Mouse (Mus musculus) adrenal gland, adult 8-10 months (tissue): ENCODE data around the gene Fbxl20. TPM values are rescaled to one million over a fixed set of nuclear protein-coding genes. Genes with fewer than 3 reads are reported as not detected.

Experiments used
- DNase-seq: peaks from one replicate; pipeline ENCODE4 v3.0.0; 2022
- total RNA-seq, 4 experiments: library from RNA; stranded (reverse); gene quantifications; 2 replicates each; pipeline ENCODE4 v1.2.4; 2022

Fbxl20 gene
- total RNA-seq, 4 experiments from 2014 or later: 37.4 to 45.0 (median 41.1) TPM

DNA sequence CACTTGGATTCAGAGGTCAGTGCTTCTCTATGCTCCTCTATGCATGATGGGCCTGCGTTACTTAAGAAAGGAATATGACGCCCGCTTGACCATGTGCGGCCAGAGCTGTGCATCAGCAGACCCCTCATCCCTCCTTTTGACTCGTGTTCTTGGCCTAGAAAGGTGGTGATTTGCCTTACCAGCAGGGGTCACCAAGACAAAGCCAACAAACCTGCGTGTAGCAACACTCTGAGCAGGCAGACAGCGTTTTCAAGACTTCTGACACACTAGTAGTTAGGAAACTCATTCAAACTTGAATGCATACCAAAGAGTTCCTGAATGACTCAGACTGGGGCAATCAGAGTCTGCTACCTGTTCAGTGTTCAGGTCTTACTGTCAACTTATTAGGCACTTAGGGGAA is 63.6 kb downstream of the Fbxl20 start:
- DNase-seq: no peak

DNA sequence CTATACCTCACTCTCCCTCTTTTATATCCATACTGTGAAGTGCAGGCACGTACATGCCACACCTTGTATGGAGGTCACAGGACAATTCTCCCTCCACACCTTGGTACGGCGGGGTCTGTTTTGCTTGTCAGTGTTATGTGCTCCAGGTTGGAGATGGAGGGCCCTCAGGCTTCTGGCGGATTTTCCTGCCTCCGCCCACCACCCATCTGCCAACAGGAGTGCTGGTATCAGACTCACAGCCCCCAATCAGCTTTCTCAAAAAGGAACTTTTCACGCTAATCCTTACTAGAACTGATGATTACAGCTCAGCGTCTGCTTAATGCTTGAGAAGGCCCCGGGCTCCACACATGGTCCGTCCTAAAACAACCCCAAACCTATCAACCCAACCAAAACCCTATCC is 64.1 kb downstream of the Fbxl20 start:
- DNase-seq: no peak

DNA sequence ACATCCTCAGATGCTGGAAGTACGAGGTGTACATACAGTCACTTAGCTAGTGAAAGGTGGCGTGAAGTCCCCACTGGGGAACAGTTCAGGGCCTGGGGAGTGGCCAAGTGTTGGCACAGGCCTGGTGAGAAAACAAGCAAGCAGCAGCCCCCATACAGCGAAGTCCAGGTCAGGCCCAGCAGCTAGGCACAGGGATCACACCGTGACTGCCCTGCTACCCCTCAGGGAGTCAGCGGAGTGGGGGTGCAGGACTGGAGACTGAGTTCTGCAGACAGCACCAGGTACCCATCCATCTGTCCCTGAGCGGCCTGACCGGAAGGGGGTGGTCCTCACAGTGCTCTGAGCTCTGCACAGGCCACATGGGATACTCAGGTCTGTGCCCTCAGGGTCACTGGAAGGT is 67.5 kb downstream of the Fbxl20 start:
- no peak for DNase-seq

DNA sequence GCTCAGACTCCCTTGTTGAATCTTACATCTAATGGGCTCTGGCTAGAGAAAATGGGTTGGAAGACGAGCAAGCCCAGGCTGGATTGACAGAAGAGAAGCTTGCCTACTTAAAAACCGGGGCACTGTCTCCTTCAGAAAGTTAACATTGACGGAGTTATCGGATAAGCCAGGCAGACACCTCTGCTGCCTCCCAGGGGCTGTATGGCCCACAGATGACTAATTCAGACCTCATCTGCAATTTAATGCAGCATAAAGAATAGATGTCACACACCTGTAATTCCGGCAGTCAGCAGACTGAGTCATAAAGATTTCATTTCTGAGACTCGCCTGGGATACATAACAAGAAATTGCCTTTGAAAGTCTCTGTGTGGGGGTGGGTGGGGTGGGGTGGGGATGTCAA is 69.8 kb downstream of the Fbxl20 start:
- DNase-seq: no peak

DNA sequence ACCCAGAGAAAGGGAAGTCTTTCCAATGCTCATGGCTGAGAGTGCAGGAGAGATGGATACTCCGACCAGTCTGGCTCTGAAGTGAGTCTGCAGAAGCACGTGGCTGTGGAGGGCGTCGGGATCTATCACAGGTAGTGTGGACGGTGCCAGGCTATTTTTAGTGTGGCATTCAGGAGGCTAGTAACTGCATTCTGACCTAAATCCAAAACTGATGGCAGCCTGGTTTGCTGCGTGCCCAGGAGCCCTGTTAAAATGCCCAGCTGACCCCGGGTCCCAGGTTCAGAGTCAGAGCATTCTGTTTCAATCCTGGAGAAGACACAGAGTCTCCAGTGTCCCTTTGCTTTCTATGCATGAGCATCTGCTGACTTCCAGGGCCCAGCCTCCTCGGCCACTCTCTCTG is 73.1 kb downstream of the Fbxl20 start:
- no peak for DNase-seq

DNA sequence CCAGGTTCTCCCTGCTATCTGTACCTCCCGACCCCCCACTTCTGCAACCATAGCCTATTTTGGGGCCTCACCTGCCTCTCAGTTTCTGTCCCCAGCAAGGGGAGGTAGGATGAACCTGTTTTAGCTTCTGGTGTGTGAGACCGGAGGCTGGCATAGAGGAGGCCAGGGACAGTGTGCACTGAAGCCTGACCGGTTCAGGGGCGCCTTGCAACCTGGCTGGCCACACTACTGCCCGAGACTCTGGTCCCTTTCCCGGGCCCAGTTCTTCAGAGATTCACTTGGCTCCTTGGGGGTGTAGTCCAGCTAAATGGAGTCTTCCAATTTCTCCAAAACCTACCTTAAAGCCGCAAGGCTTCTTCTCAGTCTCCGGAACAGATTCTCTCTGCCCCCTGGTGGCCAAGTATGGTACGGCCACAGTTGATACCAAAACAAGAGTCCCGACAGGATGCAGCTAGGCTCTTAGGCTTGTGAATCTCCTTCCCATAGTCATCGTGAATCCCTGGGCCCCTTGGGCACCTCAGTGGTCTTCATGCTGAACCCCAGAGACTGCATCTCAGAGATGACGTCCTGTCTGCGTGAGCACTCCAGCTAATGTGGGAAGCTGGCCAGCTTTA is 74.9 kb downstream of the Fbxl20 start:
- peak; percentile 78 for DNase-seq

DNA sequence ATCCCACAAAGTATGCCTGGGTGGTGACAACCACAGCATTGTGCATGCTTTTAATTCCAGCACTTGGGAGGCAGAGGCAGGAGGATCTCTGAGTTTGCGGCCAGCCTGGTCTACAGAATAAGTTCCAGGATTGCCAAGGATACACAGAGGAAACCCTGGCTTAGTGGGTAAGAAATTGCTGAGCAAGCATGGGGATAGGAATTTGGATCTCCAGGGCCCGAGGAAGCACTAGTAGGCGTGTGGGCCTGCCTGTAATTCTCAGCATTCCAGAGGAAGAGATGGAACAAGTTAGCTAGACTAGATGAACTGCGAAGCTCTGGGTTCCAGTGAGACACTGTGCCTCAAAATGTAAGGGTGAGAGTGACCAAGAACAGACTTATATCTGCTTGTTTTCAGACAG is 76.8 kb downstream of the Fbxl20 start:
- DNase-seq: no peak

DNA sequence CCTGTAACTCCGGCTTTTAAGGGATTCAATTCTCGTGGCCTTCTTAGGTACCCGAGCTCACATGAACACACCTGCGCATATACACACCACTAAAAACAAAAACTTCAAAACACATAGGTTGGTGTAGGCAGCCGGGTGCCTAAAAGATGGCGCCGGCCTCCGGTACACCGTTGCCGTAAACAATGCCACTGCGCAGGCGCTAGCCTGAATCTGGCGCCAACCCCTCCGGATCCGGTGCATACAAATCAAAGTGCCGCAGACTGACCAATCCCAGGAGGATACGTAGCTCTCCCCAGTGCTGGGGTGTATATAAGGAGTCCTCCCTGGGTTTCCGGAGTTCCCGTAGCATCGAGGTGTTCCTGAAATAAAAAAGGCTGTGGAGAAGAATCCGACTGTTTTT is 82.9 kb downstream of the Fbxl20 start:
- DNase-seq: no peak

DNA sequence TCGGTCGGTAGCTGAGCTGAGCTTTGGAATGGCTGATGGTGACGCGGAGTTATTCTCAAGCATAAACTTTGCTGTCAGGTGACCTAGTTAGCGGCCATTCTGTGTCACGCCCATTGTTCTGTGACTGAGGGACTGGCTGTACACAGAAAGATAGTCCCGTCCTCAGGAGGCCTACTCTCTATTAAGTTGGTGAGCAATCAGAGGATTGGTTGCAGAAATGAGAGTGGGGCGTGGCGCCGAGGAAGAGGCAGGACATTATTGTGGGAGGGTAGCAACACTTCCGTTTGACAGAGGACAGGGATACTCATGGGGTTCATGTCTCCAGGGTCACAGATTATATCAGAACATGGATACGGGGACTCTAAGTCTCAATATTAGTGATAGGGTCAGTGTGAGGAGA is 84.0 kb downstream of the Fbxl20 start:
- DNase-seq: no peak

DNA sequence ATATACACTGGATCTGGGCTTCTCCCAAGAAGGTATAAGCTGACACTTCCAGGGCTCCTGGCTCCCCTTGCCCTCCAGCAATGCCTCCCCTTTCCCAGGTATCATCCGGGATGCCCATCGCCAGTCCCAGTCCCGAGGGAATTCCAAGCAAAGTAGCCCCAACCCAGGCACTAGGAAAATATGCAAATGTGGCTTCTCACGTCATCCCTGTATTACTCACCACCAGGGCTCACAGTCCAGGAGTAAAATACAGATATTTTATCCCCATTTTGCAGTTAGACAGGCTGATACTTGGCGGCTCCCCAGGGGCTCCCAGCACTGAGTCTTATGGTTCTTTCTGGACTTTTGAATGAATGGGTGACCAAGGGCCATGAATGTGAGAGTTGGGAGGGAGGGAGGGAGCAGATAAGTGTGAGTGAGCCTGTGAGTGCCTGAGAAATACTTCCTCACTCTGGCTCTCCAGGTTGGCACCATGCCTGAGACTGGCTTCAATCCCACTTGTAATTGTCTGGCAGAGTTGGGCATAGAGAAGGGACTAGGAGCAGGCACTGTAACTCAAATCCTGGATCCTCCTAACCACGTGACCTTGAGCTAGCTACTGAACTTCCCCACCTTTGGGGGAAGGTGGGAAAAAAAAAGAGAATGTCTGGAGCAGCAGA is 88.2 kb downstream of the Fbxl20 start:
- DNase-seq: no peak

DNA sequence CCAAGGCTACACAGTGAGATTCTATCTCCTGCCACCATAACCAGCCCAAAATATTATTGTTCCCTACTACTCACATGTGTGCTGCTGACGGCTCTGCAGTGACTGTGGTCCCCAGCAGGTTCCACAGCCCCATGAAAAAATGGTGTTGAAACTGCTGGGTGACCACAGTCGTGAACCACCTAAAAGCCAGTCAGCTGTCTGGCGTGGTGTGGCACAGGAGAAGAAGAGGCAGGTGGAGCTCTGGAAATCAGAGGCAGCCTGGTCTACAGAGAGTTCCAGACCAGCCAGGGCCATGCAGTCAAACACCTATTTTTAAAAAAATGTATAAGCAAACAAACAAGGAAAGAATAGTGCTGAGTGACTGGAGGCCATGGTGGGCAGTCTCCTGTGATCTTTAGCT is 88.8 kb downstream of the Fbxl20 start:
- DNase-seq: no peak

DNA sequence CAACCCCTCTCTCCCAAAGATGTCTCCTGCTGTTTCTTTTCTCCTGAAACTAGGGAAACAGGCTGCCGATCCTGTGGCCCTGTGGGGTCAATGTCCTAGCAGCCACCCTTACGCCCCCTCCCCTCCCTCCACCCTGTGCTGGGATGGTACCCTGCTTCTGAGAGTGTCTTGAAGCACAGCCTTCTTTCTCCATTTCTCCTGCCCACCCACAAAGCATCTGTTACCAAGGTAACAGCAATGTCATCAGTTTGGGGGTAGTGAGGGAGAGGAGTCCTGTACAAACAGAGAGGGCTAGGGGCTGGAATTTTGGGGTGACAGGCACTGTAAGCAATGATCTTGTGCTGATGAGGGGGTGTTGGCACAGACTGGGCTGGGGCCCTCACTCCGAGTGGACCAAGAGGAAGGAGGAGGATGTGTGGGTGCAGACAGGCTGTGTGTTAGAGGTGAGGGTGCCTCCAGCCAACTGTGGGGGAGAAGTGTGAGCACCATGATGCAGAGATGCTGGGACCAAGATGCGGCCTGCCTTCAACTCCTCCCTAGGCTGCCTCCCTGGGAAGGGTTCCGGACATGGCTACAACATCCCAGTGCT is 90.0 kb downstream of the Fbxl20 start:
- no peak for DNase-seq

DNA sequence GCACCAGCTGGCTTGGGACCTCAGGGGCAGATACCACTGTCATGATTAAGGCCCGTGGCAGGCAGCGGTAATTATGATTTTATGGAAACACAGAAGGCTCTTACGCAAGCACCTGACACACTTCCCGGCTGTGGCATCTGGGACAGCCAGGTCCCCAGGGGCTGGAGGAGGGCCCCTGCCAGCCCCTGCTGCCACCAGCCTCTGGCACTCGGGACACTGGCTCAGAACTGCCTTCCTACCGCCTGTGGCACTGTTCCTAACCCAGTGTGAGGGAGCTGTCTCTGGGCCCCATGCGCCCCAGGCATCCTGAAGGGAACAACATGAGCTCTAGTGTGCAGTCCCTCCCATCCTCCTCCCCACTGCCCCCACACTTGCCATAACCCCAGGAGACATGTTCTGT is 90.5 kb downstream of the Fbxl20 start:
- no peak for DNase-seq

DNA sequence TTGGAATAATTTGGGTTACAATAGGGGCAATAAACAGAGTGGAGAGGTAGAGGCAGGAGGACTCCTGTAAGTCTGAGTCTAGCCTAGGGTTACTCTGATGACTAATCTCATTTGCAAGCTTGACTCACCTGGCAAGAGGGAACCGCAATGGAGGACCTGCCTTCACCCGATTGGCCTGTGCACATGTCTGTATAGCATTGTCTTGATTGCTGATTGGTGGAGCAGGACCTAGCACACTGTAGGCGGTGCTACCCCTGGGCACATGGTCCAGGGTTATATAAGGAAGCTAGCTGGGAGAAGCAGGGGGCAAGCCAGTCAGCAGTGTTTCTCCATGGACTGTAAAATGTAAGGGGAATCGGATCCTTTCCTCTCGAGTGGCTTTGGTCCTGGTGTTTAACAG is 92.2 kb downstream of the Fbxl20 start:
- no peak for DNase-seq

DNA sequence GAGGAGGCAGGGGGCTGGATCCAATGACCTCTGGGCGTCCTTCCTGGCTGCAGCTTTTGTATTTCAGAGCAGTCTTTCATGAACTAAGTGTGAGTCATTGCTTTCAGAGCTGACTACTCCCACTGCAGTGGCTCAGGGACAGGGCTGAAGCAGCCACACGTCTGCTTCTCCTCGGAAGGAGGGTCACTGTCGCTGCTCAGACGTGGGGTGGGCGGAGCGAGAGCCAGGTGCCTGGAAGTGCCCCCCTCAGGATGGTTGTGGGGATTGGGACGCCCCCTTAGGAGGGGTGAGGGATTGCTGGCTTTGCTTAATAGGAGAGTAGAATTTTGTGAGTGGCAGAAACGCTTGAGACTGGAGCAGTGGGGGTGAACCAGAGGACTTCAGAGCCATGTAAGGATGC is 92.7 kb downstream of the Fbxl20 start:
- no peak for DNase-seq

DNA sequence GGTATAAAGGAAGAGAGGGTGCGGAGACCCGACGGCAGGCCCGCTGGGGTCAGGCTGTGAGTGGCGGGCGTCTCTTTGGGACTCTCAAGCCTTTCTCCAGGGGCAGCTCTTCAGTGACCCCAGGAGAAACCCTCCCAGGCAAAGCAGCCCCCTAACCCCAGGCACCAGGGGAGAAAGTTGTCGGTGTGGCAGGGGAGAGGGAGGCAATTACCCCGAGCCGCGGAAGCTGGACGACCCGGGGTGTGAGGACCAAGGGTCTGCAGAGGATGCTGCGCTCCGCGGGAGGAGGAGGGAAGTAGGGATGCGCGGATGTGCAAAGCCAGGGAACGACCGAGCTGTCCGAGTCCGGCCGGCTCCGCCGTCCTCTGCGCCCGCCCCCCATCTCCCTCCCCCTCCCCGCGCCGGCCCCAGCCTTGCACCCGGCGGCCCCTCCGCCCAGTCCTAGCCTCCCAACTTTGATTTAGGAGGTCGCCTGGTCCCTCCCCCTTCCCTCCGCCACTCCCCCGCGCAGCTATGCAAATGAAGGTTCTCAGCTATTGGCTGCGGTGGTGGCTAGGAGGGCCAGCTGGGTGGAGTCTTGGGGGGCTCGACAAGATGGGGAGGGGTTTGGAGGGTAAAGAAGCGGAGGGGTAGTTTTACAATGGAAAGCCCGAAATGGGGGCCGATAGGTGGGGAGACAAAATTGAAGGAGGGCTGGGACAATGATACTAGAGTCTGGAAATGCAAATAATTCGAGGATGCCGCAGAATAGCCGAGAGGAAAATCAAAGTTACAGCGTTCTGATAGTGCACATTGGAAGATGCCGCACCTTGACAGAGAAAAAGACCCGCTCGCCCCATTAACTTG is 97.0 kb downstream of the Fbxl20 start, which contains the start of gene Stac2:
Stac2 (minus strand) TSS at position 474 of the 846 bp plus-strand sequence.
- DNase-seq: peak; percentile 58

DNA sequence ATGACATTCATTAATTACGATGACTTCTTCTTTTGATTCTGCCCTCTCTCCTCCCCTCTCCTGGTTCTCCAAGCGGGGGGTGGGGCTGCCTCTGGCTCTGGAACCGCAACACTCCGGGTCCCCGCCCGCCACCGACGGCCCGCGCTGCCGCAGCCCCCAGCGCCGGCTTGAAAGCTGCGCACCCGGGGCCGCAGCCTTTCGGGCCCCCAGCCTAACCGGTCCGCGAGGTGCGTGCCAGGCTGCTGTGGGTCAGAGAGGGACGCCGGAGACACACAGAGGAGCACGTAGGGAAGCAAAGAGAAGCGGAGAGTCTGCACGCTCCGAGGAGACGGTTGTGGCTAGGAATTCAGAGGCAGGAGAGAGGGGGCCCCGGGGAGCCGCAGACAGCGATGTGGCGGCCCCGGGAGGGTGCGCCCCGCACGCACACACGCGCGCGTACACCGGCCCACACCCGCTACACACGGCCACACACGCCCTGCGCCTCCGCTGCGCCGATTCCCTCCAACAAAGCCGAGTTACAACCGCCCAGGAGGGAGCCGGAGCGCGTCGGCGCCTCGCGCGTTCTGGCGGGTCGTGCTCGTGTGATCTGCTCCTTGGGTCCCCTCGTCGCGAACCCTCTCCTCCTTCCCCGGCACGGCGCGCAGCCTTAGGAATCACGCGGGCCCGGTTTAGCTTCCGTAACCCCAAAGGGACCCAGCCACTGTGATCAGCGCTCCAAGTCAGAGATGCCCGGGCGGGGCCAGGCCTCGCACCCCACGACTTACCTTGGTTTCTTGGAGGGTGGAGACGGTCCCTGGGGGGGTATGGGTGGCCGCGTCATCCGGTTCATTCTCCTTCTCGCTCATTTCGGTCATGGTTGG is 97.8 kb downstream of the Fbxl20 start:
- no peak for DNase-seq

DNA sequence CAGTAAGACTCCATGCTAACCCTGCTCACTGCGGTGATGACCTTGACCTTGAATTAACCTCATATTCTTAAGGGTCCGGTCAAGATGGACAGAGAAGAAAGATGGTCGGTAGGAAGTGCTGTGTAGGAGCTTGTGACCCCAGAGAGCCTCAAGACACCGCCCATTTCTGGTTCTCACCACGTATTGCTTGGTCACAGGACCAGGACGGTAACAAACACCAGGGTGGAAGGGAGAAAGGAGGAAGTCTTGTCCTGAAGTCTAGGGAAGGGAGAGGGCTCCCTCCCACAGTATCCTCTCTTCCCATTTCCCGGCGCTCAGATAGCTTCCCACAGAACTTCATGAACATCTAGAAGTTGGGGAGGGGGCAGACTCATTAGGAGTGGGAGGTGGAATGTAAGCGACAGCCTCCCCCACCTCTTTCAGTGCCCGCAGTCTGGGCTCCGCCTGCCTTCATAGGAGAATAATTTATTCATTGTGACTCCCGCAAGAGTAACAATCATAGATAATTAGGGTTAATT is 98.5 kb downstream of the Fbxl20 start:
- no peak for DNase-seq

DNA sequence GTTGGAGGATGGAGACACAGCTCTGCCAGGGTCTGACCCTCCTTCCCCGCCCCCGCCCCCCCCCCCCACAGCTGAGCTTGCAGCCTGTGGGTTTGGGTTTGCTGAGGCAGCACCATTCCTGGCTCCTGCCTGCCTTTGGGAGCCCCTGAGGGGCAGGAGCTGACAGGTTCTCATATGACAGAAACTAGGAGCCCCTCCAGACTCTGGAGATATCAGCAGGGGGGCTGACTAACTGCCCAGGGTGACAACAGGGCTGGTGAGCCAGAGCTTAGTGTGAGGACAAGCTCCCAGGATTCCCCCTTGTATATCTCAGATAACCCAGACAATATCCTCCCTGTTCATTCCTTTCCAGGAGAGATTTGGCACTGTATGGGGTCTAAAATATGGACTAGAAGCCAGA is 99.3 kb downstream of the Fbxl20 start:
- DNase-seq: no peak

DNA sequence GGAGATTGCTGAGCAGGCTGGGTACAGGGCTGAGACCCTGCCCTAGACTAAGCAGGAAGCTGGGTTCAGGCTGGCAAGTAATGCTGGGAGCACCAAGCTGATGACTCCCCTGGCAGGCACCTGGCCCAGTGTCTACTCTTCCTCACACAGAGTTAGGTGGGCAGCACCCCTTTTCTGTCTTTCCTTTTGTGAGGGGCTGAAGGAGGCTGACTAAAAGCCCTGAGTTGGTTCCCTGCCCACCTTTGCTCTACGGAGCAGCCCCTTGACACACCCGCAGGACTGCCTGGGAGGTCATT is 99.7 kb downstream of the Fbxl20 start:
- no peak for DNase-seq

DNA sequence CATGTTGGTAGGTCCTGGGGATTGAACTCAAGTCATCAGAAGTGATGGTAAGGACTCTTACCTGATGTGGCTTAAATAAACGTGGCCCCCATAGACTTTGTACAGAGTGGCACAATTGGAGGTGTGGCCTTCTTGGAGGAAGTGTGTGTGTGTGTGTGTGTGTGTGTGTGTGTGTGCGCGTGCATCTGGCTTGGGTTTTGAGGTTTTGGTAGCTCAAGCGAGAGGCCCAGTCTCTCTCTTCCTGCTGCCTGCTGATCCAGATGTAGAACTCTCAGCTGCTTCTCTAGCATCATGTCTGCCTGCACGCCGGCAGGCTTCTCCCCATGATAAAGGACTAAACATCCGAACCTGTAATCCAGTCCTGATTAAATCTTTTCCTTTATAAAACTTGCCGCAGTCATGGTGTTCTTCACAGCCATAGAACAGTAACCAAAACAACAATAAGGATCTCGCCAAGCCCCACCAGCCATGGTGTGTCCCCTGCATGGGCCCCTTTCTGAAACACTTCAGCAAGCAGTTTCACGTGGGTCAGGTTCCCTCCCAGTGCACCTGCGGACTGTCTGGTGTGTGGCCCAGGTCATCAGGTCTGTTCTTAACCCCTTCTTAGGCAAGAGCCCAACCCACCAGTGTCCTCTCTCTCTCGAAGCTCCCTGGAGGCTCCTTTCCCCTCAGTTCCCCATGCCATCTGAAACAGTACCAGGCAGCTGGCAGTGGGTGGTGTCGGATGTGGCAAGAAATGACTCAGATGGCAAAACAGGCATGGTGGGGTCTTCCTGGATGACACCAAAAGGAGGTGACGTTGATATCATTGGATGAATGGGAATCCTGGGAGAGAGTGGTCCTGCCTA is 100.3 kb downstream of the Fbxl20 start:
- no peak for DNase-seq
